Mouse (Mus musculus) neural tube, embryonic 15.5 days (tissue): Measurements from ENCODE around the gene Itsn1. TPM values are rescaled to one million over a fixed set of nuclear protein-coding genes. Genes with fewer than 3 reads are reported as not detected.

ENCODE experiments used
- ATAC-seq: fragments of 200-750 bp; cut with Nextera tagmentation; 2 replicates; pipeline ENCODE4 v1.8.0; 2017; ENCODE audit warnings: mild to moderate bottlenecking, moderate TSS enrichment, moderate library complexity; ENCODE audit not compliant: low FRiP score
- H3K27ac ChIP-seq: fragments of 300-500 bp; sonication (generic); replicated peaks from 2 replicates; pipeline ENCODE4 v1.5.1; 2015; ENCODE audit warnings: mild to moderate bottlenecking, inconsistent platforms
- H3K27me3 ChIP-seq: fragments of 300-500 bp; sonication (generic); replicated peaks from 2 replicates; pipeline ENCODE4 v1.6.1; 2015; ENCODE audit warnings: inconsistent platforms
- H3K36me3 ChIP-seq: fragments of 300-500 bp; sonication (generic); 2 replicates; pipeline ENCODE4 v1.6.1; 2015; ENCODE audit warnings: inconsistent platforms
- H3K4me1 ChIP-seq: fragments of 300-500 bp; sonication (generic); 2 replicates; pipeline ENCODE4 v1.6.1; 2015; ENCODE audit warnings: inconsistent platforms
- H3K4me2 ChIP-seq: fragments of 300-500 bp; sonication (generic); 2 replicates; pipeline ENCODE4 v1.6.1; 2015; ENCODE audit warnings: inconsistent platforms, mild to moderate bottlenecking, moderate library complexity
- H3K4me3 ChIP-seq: fragments of 300-500 bp; sonication (generic); replicated peaks from 2 replicates; pipeline ENCODE4 v1.5.1; 2015; ENCODE audit warnings: mild to moderate bottlenecking, inconsistent platforms
- H3K9ac ChIP-seq: fragments of 300-500 bp; sonication (generic); replicated peaks from 2 replicates; pipeline ENCODE4 v1.6.1; 2015; ENCODE audit warnings: mild to moderate bottlenecking, inconsistent platforms
- H3K9me3 ChIP-seq: fragments of 300-500 bp; sonication (generic); replicated peaks from 2 replicates; pipeline ENCODE4 v1.6.1; 2016; ENCODE audit warnings: inconsistent platforms
- WGBS: fragments of 180-500 bp; shearing (Covaris S2); methylation state at CpG from one replicate; pipeline ENCODE4 v1.1.7; 2015; ENCODE audit warnings: mixed read lengths; 5-methylcytosine and 5-hydroxymethylcytosine counted together
- polyA plus RNA-seq: library from polyadenylated mRNA; unstranded; fragments of >200 nt; fragmentation: Nextera tagmentation; extraction: Ambion mirVana; gene quantifications from 2 replicates; pipeline ENCODE4 v1.2.1, GENCODE M21; 2015

The Itsn1 gene
- polyA plus RNA-seq, 1 experiment from 2014 or later: 48.6 TPM

DNA sequence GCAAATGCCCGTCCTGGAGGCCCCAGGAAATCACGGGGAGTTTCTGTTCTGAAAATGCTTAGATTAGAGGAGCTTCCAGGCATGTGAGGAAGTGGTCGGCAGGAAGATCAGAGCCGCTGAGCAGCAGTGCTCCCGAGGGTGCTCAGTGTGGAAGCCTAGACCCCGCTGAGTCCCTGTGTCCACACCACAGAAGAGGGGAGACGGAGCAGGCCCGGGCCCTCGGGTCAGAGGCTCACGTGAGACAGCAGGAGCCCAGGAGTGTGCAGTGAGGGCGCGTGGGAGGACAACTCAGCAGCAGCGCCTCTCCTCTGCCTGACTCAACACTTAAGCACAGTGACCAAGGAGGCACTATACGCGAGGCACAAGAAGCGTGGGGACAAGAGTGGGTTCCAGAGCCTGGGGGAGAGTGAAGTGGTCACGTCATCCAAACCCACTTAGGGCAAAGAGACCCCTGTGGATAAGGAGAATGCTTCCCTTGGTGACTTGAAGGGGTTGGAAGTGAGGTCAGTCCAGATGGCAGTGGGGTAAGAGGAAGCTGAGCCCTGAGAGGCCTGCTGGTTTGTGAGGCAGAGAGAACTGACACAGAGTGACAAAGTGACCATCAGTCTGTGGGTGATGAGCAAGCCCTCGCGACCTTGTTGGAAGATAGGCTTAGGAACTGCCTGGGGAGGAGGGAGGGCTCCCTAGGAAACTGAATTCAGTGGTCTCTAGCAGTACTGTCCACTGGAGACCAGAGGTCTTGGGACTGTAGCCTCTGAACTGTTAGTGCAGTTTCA is 122.6 kb downstream of the Itsn1 start:
- Histone ChIP-seq H3K4me3 (no peak overlapping the region), H3K4me2 (no peak overlapping the region), H3K4me1 (0 out of 2 replicates have a peak, but pooled peaks cover 1% of the 10 kb centered on the region), H3K9me3 (no peaks in the 10 kb centered on the region), H3K27me3 (no peaks in the 10 kb centered on the region), H3K36me3 (peaks cover 73% of the 10 kb centered on the region), H3K9ac (no peak overlapping the region), H3K27ac (no peak overlapping the region; the same call in 1 of the 2 replicates)
- no peak for ATAC-seq
- WGBS: 89% methylated on average over 19 of the region's 19 CpGs

- 87% methylated on average over 10 of the region's 10 CpGs for WGBS
- H3K27me3 ChIP-seq: no peaks in the 10 kb centered on the region
- peaks cover 78% of the 10 kb centered on the region for H3K36me3 ChIP-seq
- no peak overlapping the region for H3K4me2 ChIP-seq
- no peak overlapping the region for H3K9ac ChIP-seq
- H3K4me1 ChIP-seq: no peaks in the 10 kb centered on the region
- ATAC-seq: no peak
- no peaks in the 10 kb centered on the region for H3K9me3 ChIP-seq
- no peak overlapping the region for H3K4me3 ChIP-seq
- no peak overlapping the region for H3K27ac ChIP-seq
These were observed 123.7 kb downstream of the Itsn1 start for GRCm38 (mm10) chr16:91852753-91853152.

GRCm38 (mm10) chr16:91853223-91853622 is 124.1 kb downstream of the Itsn1 start:
- Histone ChIP-seq H3K9ac (no peak overlapping the region), H3K4me2 (no peak overlapping the region), H3K27ac (no peak overlapping the region), H3K9me3 (no peaks in the 10 kb centered on the region), H3K4me1 (no peaks in the 10 kb centered on the region), H3K27me3 (no peaks in the 10 kb centered on the region), H3K36me3 (peaks cover 80% of the 10 kb centered on the region), H3K4me3 (no peak overlapping the region)
- WGBS: 86% methylated on average over 12 of the region's 12 CpGs
- no peak for ATAC-seq

GRCm38 (mm10) chr16:91858695-91859094 is 129.6 kb downstream of the Itsn1 start:
- peaks cover 45% of the 10 kb centered on the region for H3K36me3 ChIP-seq

DNA sequence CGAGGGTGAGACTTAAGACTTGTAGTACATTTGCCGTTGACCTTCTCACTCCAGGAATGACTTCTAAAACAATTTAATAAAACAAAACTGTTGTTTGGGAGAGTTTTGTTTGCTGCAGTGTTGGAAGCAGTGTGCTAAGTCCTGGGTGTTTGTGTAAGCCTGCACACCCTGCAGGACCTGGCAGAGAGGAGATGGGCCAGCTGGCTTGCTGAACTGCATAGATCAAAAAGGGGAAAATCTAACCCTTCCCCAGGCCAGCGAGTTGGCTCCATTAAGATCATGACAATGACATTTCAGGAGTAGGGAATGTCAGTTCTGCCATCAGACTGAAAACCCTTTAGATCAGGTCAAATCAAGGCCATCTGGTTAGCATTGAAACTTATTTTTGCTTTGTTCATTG is 130.1 kb downstream of the Itsn1 start:
- Histone ChIP-seq H3K9me3 (no peaks in the 10 kb centered on the region), H3K4me1 (peaks cover 27% of the 10 kb centered on the region), H3K27me3 (no peaks in the 10 kb centered on the region), H3K27ac (peak overlapping the region; percentile 28; the same call in 1 of the 2 replicates), H3K4me3 (no peak overlapping the region), H3K4me2 (no peak overlapping the region), H3K9ac (no peak overlapping the region), H3K36me3 (peaks cover 45% of the 10 kb centered on the region)
- no peak for ATAC-seq
- 81% methylated on average over 3 of the region's 3 CpGs for WGBS

More at GRCm38 (mm10) chr16:91858695-91859094, 129.6 kb downstream of the Itsn1 start:
- Histone ChIP-seq H3K4me1 (peaks cover 27% of the 10 kb centered on the region), H3K9ac (no peak overlapping the region), H3K4me3 (no peak overlapping the region), H3K4me2 (no peak overlapping the region), H3K27me3 (no peaks in the 10 kb centered on the region), H3K9me3 (no peaks in the 10 kb centered on the region), H3K27ac (peak overlapping the region; percentile 28; the same call in 1 of the 2 replicates)
- ATAC-seq: no peak
- WGBS: 97% methylated on average over 7 of the region's 7 CpGs

DNA sequence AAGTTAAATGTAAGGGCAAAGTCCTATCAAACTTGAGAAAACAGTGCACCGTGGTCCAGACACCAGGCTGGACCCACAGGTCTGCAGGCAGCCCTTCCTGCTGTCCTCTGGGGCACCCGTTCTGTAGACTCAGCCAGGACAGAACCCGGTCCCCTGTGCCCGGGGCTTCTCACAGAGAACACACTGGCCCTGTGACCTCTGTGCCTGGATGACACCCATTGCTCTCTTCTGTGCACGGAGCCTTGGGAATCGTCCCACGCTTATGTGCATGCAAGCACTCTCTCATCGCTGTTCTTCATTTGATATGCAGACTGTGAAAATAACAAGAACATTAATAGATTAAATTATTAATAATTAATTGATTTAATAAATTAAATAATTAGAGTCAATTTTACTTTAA is 130.9 kb downstream of the Itsn1 start:
- 0 out of 2 replicates have a peak, but pooled peaks have one; percentile 26 for ATAC-seq
- H3K36me3 ChIP-seq: peaks cover 45% of the 10 kb centered on the region

DNA sequence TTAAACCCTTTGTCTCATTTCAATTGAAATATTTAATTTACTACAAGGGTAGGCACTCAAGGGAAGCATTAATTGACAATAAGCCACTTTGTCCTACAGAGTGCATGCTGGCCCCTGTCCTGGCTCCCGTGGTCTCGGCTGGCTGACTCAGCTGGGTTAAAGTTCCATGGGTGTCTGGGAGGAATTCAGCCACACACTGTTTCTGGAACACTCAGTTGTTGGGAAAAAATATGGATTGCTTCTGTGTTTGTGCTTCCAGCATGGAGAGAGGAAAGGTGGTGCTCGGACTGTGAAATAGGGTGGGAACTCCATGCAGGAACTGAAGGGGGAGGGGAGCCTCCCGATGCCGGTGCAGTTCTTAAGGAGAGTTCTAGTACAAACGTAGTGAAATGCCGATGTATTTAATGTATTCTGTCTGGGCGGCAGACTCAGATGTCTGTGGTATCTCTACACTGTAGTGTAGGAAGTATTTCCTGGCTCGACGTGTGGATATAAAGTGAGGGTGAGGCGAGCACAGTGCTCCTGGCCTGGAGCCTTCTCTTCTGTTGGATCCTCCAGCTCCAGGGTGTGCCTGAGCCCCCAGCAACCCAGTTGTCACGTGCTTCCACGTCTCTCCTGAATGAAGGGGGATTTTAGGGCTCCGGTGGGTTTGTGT is 131.5 kb downstream of the Itsn1 start:
- Histone ChIP-seq H3K9ac (no peak overlapping the region), H3K4me2 (peak overlapping the region; percentile 9; the same call in 1 of the 2 replicates), H3K9me3 (no peaks in the 10 kb centered on the region), H3K27me3 (no peaks in the 10 kb centered on the region), H3K27ac (peak overlapping the region; percentile 77), H3K36me3 (peaks cover 41% of the 10 kb centered on the region), H3K4me1 (peaks cover 32% of the 10 kb centered on the region), H3K4me3 (no peak overlapping the region)
- 41% methylated on average over 14 of the region's 14 CpGs for WGBS
- ATAC-seq: peak; percentile 65

More for the DNA sequence above, 130.9 kb downstream of the Itsn1 start:
- Histone ChIP-seq H3K4me2 (no peak overlapping the region), H3K4me3 (no peak overlapping the region), H3K9me3 (no peaks in the 10 kb centered on the region), H3K27ac (peak overlapping the region; percentile 62), H3K27me3 (no peaks in the 10 kb centered on the region), H3K4me1 (peaks cover 27% of the 10 kb centered on the region), H3K9ac (no peak overlapping the region)
- WGBS: 73% methylated on average over 8 of the region's 8 CpGs

GRCm38 (mm10) chr16:91861784-91862371 is 132.8 kb downstream of the Itsn1 start:
- Histone ChIP-seq H3K27me3 (no peaks in the 10 kb centered on the region), H3K4me3 (no peak overlapping the region), H3K4me1 (peaks cover 39% of the 10 kb centered on the region), H3K9ac (no peak overlapping the region), H3K4me2 (no peak overlapping the region), H3K36me3 (peaks cover 43% of the 10 kb centered on the region), H3K9me3 (no peaks in the 10 kb centered on the region), H3K27ac (peak overlapping the region; percentile 77)
- ATAC-seq: no peak
- 78% methylated on average over 6 of the region's 6 CpGs for WGBS

DNA sequence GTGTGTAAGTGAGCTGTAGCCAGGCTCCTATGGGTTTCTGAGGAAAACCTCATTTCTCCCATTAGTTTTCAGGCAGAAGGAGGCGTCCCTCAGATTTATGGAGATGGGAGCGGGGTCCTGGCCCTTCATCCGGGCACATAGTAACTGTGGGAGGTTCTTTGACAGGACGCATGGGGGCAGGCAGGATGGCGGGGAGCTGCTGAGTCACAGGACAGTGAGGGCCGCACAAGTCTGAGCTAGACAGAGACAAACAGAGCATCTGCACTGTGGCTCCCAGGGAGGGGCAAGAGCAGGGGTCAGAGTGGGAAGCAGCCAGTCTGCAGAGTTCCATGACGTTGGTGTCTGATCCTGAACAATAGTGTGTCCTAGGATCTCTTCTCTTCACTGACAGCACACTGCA is 133.8 kb downstream of the Itsn1 start:
- H3K4me3 ChIP-seq: no peak overlapping the region
- peak overlapping the region; percentile 77 for H3K27ac ChIP-seq
- no peaks in the 10 kb centered on the region for H3K9me3 ChIP-seq
- no peak overlapping the region for H3K4me2 ChIP-seq
- ATAC-seq: no peak
- no peaks in the 10 kb centered on the region for H3K27me3 ChIP-seq
- peaks cover 36% of the 10 kb centered on the region for H3K36me3 ChIP-seq
- peaks cover 44% of the 10 kb centered on the region for H3K4me1 ChIP-seq
- WGBS: 58% methylated on average over 7 of the region's 7 CpGs
- H3K9ac ChIP-seq: no peak overlapping the region

GRCm38 (mm10) chr16:91864646-91865332 is 135.7 kb downstream of the Itsn1 start:
- no peaks in the 10 kb centered on the region for H3K9me3 ChIP-seq
- H3K9ac ChIP-seq: no peak overlapping the region
- no peaks in the 10 kb centered on the region for H3K27me3 ChIP-seq
- H3K36me3 ChIP-seq: peaks cover 49% of the 10 kb centered on the region
- ATAC-seq: no peak
- 71% methylated on average over 10 of the region's 10 CpGs for WGBS
- H3K4me2 ChIP-seq: no peak overlapping the region
- H3K27ac ChIP-seq: peak overlapping the region; percentile 23; the same call in 1 of the 2 replicates
- peaks cover 34% of the 10 kb centered on the region for H3K4me1 ChIP-seq
- no peak overlapping the region for H3K4me3 ChIP-seq

DNA sequence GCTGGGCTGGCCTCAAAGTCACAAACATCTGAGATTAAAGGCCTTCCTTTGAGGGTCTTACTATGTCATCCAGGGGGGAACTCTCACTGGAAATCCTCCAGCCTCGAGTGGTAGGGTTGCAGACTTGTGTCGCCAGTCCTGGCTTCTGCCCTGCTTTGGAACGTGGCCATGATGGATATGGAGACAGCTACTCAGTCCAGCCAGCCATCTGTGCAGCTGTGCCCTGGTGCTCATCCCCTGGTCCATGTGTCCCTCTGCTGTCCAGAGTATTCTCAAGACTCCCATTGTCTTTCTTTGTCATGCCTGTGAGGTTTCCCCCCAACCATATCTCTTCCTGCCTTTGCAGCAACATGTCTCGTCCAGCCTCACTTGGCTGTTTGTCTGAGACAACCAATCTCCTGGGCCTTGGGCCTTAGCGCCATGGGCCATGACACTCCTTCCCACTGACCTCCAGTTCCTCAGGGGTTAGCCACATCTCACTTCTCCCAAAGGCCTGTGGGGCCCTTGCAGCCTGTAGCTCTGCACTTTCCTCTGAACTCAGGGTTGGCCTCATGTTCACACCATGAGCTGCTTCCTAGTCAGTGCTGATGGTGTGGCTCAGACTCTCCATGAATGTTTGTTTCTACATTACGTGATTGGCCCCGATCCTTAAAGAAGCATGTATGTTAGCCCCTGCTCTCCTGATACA is 136.6 kb downstream of the Itsn1 start:
- H3K9ac ChIP-seq: 0 out of 2 replicates have a peak overlapping the region, but pooled peaks have one; percentile 1
- H3K36me3 ChIP-seq: peaks cover 57% of the 10 kb centered on the region
- 76% methylated on average over 7 of the region's 7 CpGs for WGBS
- no peaks in the 10 kb centered on the region for H3K9me3 ChIP-seq
- no peak overlapping the region for H3K27ac ChIP-seq
- H3K27me3 ChIP-seq: no peaks in the 10 kb centered on the region
- H3K4me3 ChIP-seq: no peak overlapping the region
- H3K4me1 ChIP-seq: peaks cover 27% of the 10 kb centered on the region
- H3K4me2 ChIP-seq: no peak overlapping the region
- no peak for ATAC-seq
